Mouse (Mus musculus): ENCODE data around the gene Hpcal1. TPM values are rescaled to one million over a fixed set of nuclear protein-coding genes. Genes with fewer than 3 reads are reported as not detected.

Gene Hpcal1
- polyA plus RNA-seq, 1 experiment from 2014 or later, result 167 TPM

- Histone ChIP-seq H3K9ac (ENCODE audit: low read depth, low read length) (no peak overlapping the region), H3K9me3 (ENCODE audit: control insufficient read depth, low read length) (no peaks in the 10 kb centered on the region), H3K27ac (ENCODE audit: low read depth, low read length) (no peak overlapping the region), H3K4me1 (ENCODE audit: control insufficient read depth, insufficient read depth, low read depth, low read length) (peaks cover 5% of the 10 kb centered on the region), H3K4me3 (ENCODE audit: low read length) (no peak overlapping the region), H3K27me3 (replicated peaks; ENCODE audit: control insufficient read depth, insufficient read depth, low read length) (no peaks in the 10 kb centered on the region), H3K36me3 (ENCODE audit: control insufficient read depth, insufficient read depth, low read length) (no peaks in the 10 kb centered on the region), H3K4me2 (ENCODE audit: low read length) (no peak overlapping the region)
- ATAC-seq, result no peak
- 64% methylated on average over 13 of the region's 13 CpGs for WGBS
Measured at GRCm38 (mm10) chr12:17727676-17728339, 37.2 kb downstream of the Hpcal1 start.

GRCm38 (mm10) chr12:17729211-17729900 lies 38.7 kb downstream of the Hpcal1 start:
- Histone ChIP-seq H3K4me3 (ENCODE audit: low read length) (no peak overlapping the region), H3K27me3 (replicated peaks; ENCODE audit: control insufficient read depth, insufficient read depth, low read length) (no peaks in the 10 kb centered on the region), H3K36me3 (ENCODE audit: control insufficient read depth, insufficient read depth, low read length) (no peaks in the 10 kb centered on the region), H3K4me2 (ENCODE audit: low read length) (no peak overlapping the region), H3K9me3 (ENCODE audit: control insufficient read depth, low read length) (no peaks in the 10 kb centered on the region), H3K27ac (ENCODE audit: low read depth, low read length) (no peak overlapping the region), H3K9ac (ENCODE audit: low read depth, low read length) (no peak overlapping the region), H3K4me1 (ENCODE audit: control insufficient read depth, insufficient read depth, low read depth, low read length) (peaks cover 8% of the 10 kb centered on the region)
- no peak for ATAC-seq
- WGBS, result 75% methylated on average over 13 of the region's 13 CpGs

- Histone ChIP-seq H3K9me3 (ENCODE audit: control insufficient read depth, low read length) (no peaks in the 10 kb centered on the region), H3K4me2 (ENCODE audit: low read length) (no peak overlapping the region), H3K27me3 (replicated peaks; ENCODE audit: control insufficient read depth, insufficient read depth, low read length) (no peaks in the 10 kb centered on the region), H3K4me1 (ENCODE audit: control insufficient read depth, insufficient read depth, low read depth, low read length) (peaks cover 8% of the 10 kb centered on the region), H3K4me3 (ENCODE audit: low read length) (no peak overlapping the region), H3K36me3 (ENCODE audit: control insufficient read depth, insufficient read depth, low read length) (no peaks in the 10 kb centered on the region), H3K27ac (ENCODE audit: low read depth, low read length) (no peak overlapping the region), H3K9ac (ENCODE audit: low read depth, low read length) (no peak overlapping the region)
- ATAC-seq, result no peak
- WGBS, result 90% methylated on average over 7 of the region's 7 CpGs
Measured at GRCm38 (mm10) chr12:17732006-17732405, 41.4 kb downstream of the Hpcal1 start.

GRCm38 (mm10) chr12:17732546-17732945 lies 41.9 kb downstream of the Hpcal1 start:
- Histone ChIP-seq H3K27me3 (replicated peaks; ENCODE audit: control insufficient read depth, insufficient read depth, low read length) (no peaks in the 10 kb centered on the region), H3K4me1 (ENCODE audit: control insufficient read depth, insufficient read depth, low read depth, low read length) (peaks cover 7% of the 10 kb centered on the region), H3K36me3 (ENCODE audit: control insufficient read depth, insufficient read depth, low read length) (no peaks in the 10 kb centered on the region), H3K9ac (ENCODE audit: low read depth, low read length) (no peak overlapping the region), H3K27ac (ENCODE audit: low read depth, low read length) (no peak overlapping the region), H3K4me3 (ENCODE audit: low read length) (no peak overlapping the region), H3K9me3 (ENCODE audit: control insufficient read depth, low read length) (no peaks in the 10 kb centered on the region), H3K4me2 (ENCODE audit: low read length) (no peak overlapping the region)
- ATAC-seq, result no peak
- WGBS, result 91% methylated on average over 4 of the region's 4 CpGs

- 57% methylated on average over 6 of the region's 6 CpGs for WGBS
- no peak for ATAC-seq
Measured at GRCm38 (mm10) chr12:17733114-17733904, 42.7 kb downstream of the Hpcal1 start.

GRCm38 (mm10) chr12:17736396-17736795 lies 45.7 kb downstream of the Hpcal1 start:
- no peak overlapping the region for H3K4me2 ChIP-seq (ENCODE audit: low read length)
- H3K9me3 ChIP-seq (ENCODE audit: control insufficient read depth, low read length), result no peaks in the 10 kb centered on the region
- no peak overlapping the region for H3K27ac ChIP-seq (ENCODE audit: low read depth, low read length)
- WGBS, result 80% methylated on average over 6 of the region's 6 CpGs
- no peak overlapping the region for H3K4me3 ChIP-seq (ENCODE audit: low read length)
- no peak overlapping the region for H3K9ac ChIP-seq (ENCODE audit: low read depth, low read length)
- ATAC-seq, result no peak
- no peaks in the 10 kb centered on the region for H3K27me3 ChIP-seq (replicated peaks; ENCODE audit: control insufficient read depth, insufficient read depth, low read length)
- H3K4me1 ChIP-seq (ENCODE audit: control insufficient read depth, insufficient read depth, low read depth, low read length), result peaks cover 3% of the 10 kb centered on the region; the same call in 1 of the 2 replicates
- H3K36me3 ChIP-seq (ENCODE audit: control insufficient read depth, insufficient read depth, low read length), result no peaks in the 10 kb centered on the region

More at GRCm38 (mm10) chr12:17733114-17733904, 42.7 kb downstream of the Hpcal1 start:
- Histone ChIP-seq H3K36me3 (ENCODE audit: control insufficient read depth, insufficient read depth, low read length) (no peaks in the 10 kb centered on the region), H3K9ac (ENCODE audit: low read depth, low read length) (no peak overlapping the region), H3K27ac (ENCODE audit: low read depth, low read length) (no peak overlapping the region), H3K4me3 (ENCODE audit: low read length) (no peak overlapping the region), H3K27me3 (replicated peaks; ENCODE audit: control insufficient read depth, insufficient read depth, low read length) (no peaks in the 10 kb centered on the region), H3K4me1 (ENCODE audit: control insufficient read depth, insufficient read depth, low read depth, low read length) (peaks cover 2% of the 10 kb centered on the region; the same call in 1 of the 2 replicates), H3K4me2 (ENCODE audit: low read length) (no peak overlapping the region), H3K9me3 (ENCODE audit: control insufficient read depth, low read length) (no peaks in the 10 kb centered on the region)

GRCm38 (mm10) chr12:17736859-17737577 lies 46.4 kb downstream of the Hpcal1 start:
- no peak overlapping the region for H3K27ac ChIP-seq (ENCODE audit: low read depth, low read length)
- no peaks in the 10 kb centered on the region for H3K27me3 ChIP-seq (replicated peaks; ENCODE audit: control insufficient read depth, insufficient read depth, low read length)
- H3K9ac ChIP-seq (ENCODE audit: low read depth, low read length), result no peak overlapping the region
- H3K9me3 ChIP-seq (ENCODE audit: control insufficient read depth, low read length), result no peaks in the 10 kb centered on the region
- no peak for ATAC-seq
- no peak overlapping the region for H3K4me3 ChIP-seq (ENCODE audit: low read length)
- peaks cover 10% of the 10 kb centered on the region; the same call in 1 of the 2 replicates for H3K4me1 ChIP-seq (ENCODE audit: control insufficient read depth, insufficient read depth, low read depth, low read length)
- no peak overlapping the region for H3K4me2 ChIP-seq (ENCODE audit: low read length)
- 85% methylated on average over 10 of the region's 10 CpGs for WGBS
- no peaks in the 10 kb centered on the region for H3K36me3 ChIP-seq (ENCODE audit: control insufficient read depth, insufficient read depth, low read length)

- H3K4me3 ChIP-seq (ENCODE audit: low read length), result no peak overlapping the region
- H3K36me3 ChIP-seq (ENCODE audit: control insufficient read depth, insufficient read depth, low read length), result no peaks in the 10 kb centered on the region
- no peaks in the 10 kb centered on the region for H3K9me3 ChIP-seq (ENCODE audit: control insufficient read depth, low read length)
- peaks cover 12% of the 10 kb centered on the region; the same call in 1 of the 2 replicates for H3K4me1 ChIP-seq (ENCODE audit: control insufficient read depth, insufficient read depth, low read depth, low read length)
- no peak overlapping the region for H3K4me2 ChIP-seq (ENCODE audit: low read length)
- H3K9ac ChIP-seq (ENCODE audit: low read depth, low read length), result no peak overlapping the region
- H3K27ac ChIP-seq (ENCODE audit: low read depth, low read length), result no peak overlapping the region
- no peak for ATAC-seq
- 93% methylated on average over 3 of the region's 3 CpGs for WGBS
- no peaks in the 10 kb centered on the region for H3K27me3 ChIP-seq (replicated peaks; ENCODE audit: control insufficient read depth, insufficient read depth, low read length)
Measured at GRCm38 (mm10) chr12:17737808-17738207, 47.2 kb downstream of the Hpcal1 start.

All from hindbrain, embryonic 16.5 days (tissue).